Mouse (Mus musculus): Measurements from ENCODE around the gene Rrp15. TPM values are rescaled to one million over a fixed set of nuclear protein-coding genes. Genes with fewer than 3 reads are reported as not detected.

The Rrp15 gene
- polyA plus RNA-seq, 1 experiment from 2014 or later: 35.6 TPM

DNA sequence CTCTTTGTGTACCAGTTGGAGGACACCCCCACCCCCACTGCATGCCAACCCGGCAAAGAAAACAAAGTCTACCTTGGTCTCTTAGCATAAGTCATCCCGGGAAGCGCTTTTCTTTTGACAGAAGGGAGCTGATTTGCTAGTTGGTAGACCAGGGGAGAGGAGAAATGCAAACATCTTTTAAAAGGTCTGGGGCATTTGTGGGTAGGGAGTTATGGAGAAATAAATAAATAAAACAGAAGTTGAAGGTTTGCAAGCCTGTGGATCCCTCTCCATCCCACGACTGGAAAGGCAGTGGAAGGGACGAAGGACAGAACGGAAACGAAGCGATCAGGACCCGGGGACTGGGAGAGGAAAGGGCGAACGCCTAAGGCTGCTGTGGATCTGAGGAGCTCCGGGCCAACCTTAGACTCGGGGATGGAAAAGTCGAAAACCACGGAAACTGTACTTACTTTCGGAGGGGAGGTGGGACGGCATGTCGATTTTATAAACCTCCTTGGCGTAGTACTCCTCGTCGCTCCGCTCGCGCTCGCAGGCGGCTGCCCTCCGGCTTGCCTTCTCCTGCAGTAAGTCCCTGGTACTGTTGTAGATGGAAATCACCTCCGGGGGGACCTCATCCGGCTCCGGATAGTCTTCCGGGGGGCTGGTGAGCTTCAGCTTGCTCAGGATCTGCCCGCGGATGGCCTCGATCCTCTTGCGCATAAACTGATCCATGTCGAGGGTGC, 45.0 kb downstream of the Rrp15 start:
- H3K4me3 ChIP-seq (ENCODE audit: low read depth, low read length): peak overlapping the region; percentile 64
- DNase-seq (ENCODE audit: low spot score) (peak; percentile 46), ATAC-seq (0 out of 2 replicates have a peak, but pooled peaks have one; percentile 30)
- no peaks in the 10 kb centered on the region for H3K9me3 ChIP-seq (replicated peaks; ENCODE audit: control insufficient read depth, low read length)
- peak overlapping the region; percentile 61 for H3K9ac ChIP-seq (ENCODE audit: low read length)
- no peaks in the 10 kb centered on the region for H3K36me3 ChIP-seq (ENCODE audit: control insufficient read depth, insufficient read depth, low read length)
- WGBS: under 1% methylated on average over 36 of the region's 36 CpGs
- H3K27ac ChIP-seq (ENCODE audit: low read depth, low read length): no peak overlapping the region
- H3K4me1 ChIP-seq (ENCODE audit: control insufficient read depth, insufficient read depth, low read length): peaks cover 6% of the 10 kb centered on the region
- peak overlapping the region; percentile 96 for H3K4me2 ChIP-seq (ENCODE audit: low read length)
- no peaks in the 10 kb centered on the region for H3K27me3 ChIP-seq (replicated peaks; ENCODE audit: control insufficient read depth, insufficient read depth, low read length)

DNA sequence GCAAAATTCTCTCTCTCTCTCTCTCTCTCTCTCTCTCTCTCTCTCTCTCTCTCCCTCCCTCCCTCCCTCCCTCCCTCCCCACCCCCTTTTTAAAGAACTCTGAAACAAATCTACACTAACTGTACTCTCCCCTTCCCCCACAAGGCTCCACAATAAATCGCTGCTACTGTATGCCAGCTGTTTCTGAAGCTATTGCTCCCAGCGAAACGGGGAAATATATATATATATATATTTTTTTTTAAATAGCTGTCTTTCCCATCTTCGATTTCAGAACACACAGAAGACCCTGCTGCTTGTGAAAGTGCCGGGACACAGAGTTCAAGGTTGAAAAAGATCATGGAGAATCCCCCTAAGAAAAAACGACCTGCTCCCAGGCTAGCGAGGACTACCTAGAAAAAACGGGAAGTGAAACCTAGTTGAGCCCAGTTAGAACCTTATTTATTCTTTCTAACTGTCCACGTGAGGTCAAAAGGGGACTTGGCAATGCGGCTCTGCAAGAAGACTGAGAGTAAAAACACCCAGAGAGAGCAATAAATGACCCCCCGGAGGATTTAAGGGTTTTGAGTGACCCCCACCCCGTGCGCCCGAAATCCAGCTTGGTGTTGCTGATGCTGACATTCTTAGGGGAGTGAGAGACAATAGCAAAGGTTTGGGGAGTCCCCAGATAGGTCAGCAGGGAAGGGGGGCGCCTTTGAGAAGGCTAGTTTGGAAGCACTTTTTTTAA, 45.7 kb downstream of the Rrp15 start:
- ATAC-seq: no peak
- no peaks in the 10 kb centered on the region for H3K27me3 ChIP-seq (replicated peaks; ENCODE audit: control insufficient read depth, insufficient read depth, low read length)
- peak overlapping the region; percentile 96 for H3K4me2 ChIP-seq (ENCODE audit: low read length)
- H3K9me3 ChIP-seq (replicated peaks; ENCODE audit: control insufficient read depth, low read length): no peaks in the 10 kb centered on the region
- peak overlapping the region; percentile 61 for H3K9ac ChIP-seq (ENCODE audit: low read length)
- peak overlapping the region; percentile 64 for H3K4me3 ChIP-seq (ENCODE audit: low read depth, low read length)
- H3K36me3 ChIP-seq (ENCODE audit: control insufficient read depth, insufficient read depth, low read length): no peaks in the 10 kb centered on the region
- no peak overlapping the region for H3K27ac ChIP-seq (ENCODE audit: low read depth, low read length)
- peaks cover 6% of the 10 kb centered on the region for H3K4me1 ChIP-seq (ENCODE audit: control insufficient read depth, insufficient read depth, low read length)
- WGBS: 2% methylated on average over 15 of the region's 15 CpGs
- peak; percentile 27 for DNase-seq (ENCODE audit: low spot score)

DNA sequence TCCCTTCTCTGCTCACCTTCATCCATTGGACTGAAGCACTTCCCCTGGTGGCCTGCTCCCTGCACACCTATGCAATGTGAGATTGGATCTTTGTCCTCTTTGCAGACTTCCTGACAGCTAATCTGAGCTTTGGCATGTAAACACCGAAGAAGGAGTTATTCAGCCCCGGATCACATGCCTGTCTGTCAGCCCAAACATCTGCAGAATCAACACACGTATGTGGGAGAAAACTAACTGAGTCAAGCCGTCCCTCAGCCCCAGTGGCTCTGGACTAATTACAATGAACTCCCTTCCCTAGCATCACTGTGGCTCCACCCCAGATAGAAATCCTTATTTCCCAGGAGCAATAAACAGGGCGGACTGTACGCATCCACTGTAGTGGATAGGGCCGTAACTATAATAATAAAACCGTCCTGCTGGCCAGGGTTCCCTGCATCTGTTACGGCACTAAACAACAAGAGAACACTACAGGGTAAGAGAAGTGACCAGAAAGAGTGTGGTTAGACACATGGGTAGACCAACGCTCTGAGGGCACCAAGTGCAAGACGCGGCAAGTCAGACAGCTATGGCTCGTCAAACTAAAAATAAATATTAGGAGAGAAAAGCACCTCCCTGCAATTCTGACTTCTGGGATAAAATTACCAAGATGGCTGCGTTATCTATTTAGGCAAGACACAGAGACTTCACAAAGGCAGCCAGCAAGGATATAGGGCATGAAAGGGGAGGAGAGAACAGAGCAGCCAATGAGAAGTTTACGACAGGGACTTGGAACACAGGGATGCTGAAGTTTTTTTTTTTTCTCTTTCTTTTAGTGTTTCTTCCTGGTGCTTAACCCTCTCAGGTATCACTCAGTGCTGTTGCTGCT, 46.5 kb downstream of the Rrp15 start:
- ATAC-seq (no peak), DNase-seq (ENCODE audit: low spot score) (peak; percentile 53)
- H3K9ac ChIP-seq (ENCODE audit: low read length): no peak overlapping the region
- no peaks in the 10 kb centered on the region for H3K27me3 ChIP-seq (replicated peaks; ENCODE audit: control insufficient read depth, insufficient read depth, low read length)
- H3K9me3 ChIP-seq (replicated peaks; ENCODE audit: control insufficient read depth, low read length): no peaks in the 10 kb centered on the region
- 14% methylated on average over 15 of the region's 15 CpGs for WGBS
- H3K4me1 ChIP-seq (ENCODE audit: control insufficient read depth, insufficient read depth, low read length): peaks cover 6% of the 10 kb centered on the region
- no peak overlapping the region for H3K27ac ChIP-seq (ENCODE audit: low read depth, low read length)
- no peaks in the 10 kb centered on the region for H3K36me3 ChIP-seq (ENCODE audit: control insufficient read depth, insufficient read depth, low read length)
- H3K4me3 ChIP-seq (ENCODE audit: low read depth, low read length): peak overlapping the region; percentile 64
- H3K4me2 ChIP-seq (ENCODE audit: low read length): peak overlapping the region; percentile 96

DNA sequence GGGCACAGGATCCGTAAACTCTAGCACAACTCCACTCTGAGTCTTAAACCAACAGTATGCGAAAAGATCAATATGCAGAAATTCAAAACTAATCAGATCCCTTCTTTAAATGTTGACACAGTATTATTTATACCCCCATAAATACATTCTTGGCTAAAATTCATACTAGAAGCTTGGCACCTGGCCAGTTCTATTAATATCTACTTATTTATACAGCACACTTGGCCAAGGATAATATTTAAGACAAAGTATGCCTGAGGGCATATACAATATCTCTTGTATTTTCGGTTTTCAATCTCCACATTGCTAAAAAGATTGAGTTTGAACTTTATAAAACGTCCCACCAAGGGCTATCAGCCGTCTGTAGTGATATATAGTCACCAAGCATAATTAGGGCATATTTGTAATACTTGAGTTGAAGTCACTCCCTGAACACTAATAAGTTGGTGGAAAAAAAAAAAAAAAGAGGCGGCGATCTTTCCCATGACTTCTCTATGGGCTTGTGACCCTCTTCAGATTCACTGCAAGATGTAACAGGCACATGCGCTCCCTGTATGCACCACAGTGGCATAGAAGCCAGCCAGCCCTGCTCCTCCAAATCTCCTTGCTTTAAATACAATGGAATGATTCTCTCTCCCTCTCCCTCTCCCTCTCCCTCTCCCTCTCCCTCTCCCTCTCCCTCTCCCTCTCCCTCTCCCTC, 47.8 kb downstream of the Rrp15 start:
- Histone ChIP-seq H3K9ac (ENCODE audit: low read length) (no peak overlapping the region), H3K9me3 (replicated peaks; ENCODE audit: control insufficient read depth, low read length) (no peaks in the 10 kb centered on the region), H3K27me3 (replicated peaks; ENCODE audit: control insufficient read depth, insufficient read depth, low read length) (no peaks in the 10 kb centered on the region), H3K4me3 (ENCODE audit: low read depth, low read length) (no peak overlapping the region), H3K4me1 (ENCODE audit: control insufficient read depth, insufficient read depth, low read length) (peaks cover 6% of the 10 kb centered on the region), H3K36me3 (ENCODE audit: control insufficient read depth, insufficient read depth, low read length) (no peaks in the 10 kb centered on the region), H3K27ac (ENCODE audit: low read depth, low read length) (no peak overlapping the region), H3K4me2 (ENCODE audit: low read length) (no peak overlapping the region)
- WGBS: 69% methylated on average over 8 of the region's 8 CpGs
- DNase-seq (ENCODE audit: low spot score) (no peak), ATAC-seq (no peak)

DNA sequence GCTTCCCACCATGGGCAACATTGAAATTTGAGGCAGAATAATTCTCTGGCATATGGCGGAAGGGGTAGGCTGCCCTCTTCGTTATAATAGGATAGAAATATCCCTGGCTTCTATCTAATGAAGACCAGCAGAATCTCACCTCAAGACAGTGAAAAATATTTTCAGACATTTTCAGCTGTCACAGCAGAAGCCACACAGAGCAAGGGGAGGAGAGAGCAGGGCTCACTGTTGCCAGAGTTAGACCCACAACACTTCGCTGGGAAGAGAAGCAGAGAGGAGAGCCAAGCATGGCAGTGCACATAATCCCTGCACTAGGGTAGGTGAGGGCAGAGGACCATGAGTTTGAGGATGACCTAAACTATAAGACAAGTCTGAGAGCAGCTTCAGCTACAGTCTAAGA, 48.7 kb downstream of the Rrp15 start:
- no peak overlapping the region for H3K4me2 ChIP-seq (ENCODE audit: low read length)
- WGBS: 79% methylated on average over 3 of the region's 3 CpGs
- no peak overlapping the region for H3K9ac ChIP-seq (ENCODE audit: low read length)
- no peak overlapping the region for H3K4me3 ChIP-seq (ENCODE audit: low read depth, low read length)
- H3K36me3 ChIP-seq (ENCODE audit: control insufficient read depth, insufficient read depth, low read length): no peaks in the 10 kb centered on the region
- DNase-seq (ENCODE audit: low spot score) (no peak), ATAC-seq (no peak)
- no peak overlapping the region for H3K27ac ChIP-seq (ENCODE audit: low read depth, low read length)
- H3K27me3 ChIP-seq (replicated peaks; ENCODE audit: control insufficient read depth, insufficient read depth, low read length): no peaks in the 10 kb centered on the region
- H3K4me1 ChIP-seq (ENCODE audit: control insufficient read depth, insufficient read depth, low read length): peaks cover 6% of the 10 kb centered on the region
- H3K9me3 ChIP-seq (replicated peaks; ENCODE audit: control insufficient read depth, low read length): no peaks in the 10 kb centered on the region

DNA sequence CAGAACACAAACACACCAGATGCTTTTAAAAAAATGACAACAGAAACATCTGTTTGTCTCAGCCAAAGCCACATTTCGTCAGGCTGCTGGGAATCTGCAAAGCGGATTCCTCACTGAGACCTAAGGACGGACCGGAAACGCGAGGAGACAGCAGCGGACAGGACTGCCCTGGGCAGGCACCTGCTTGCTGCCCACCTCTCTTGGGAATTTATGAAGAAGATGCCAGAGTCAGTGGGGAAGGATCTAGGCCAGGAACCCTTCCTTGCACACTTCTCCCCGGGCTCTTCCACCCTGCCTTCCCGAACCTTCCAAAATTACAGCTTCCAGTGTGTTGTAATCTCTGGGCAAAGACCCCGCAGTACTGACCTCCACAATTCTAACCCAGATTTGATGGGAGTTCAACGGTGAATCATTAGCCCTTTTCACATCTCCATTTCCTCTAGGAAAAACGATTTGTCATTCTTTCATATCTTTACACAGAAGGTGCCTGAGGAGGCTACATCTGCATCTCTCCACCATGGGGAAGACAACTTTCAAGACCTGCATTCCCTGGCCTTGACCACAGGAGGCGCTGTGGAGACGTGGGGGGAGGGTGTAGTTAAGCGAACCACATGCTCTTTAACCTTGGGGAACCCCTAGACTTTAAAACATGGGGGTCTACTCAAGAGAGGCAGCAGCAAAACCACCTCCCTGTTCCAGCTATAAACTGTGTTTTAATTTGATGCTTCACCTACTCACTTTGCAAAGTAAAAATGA, 50.4 kb downstream of the Rrp15 start:
- no peaks in the 10 kb centered on the region for H3K27me3 ChIP-seq (replicated peaks; ENCODE audit: control insufficient read depth, insufficient read depth, low read length)
- ATAC-seq (no peak), DNase-seq (ENCODE audit: low spot score) (no peak)
- H3K4me1 ChIP-seq (ENCODE audit: control insufficient read depth, insufficient read depth, low read length): peaks cover 2% of the 10 kb centered on the region
- H3K4me2 ChIP-seq (ENCODE audit: low read length): no peak overlapping the region
- no peak overlapping the region for H3K9ac ChIP-seq (ENCODE audit: low read length)
- 83% methylated on average over 15 of the region's 15 CpGs for WGBS
- no peaks in the 10 kb centered on the region for H3K36me3 ChIP-seq (ENCODE audit: control insufficient read depth, insufficient read depth, low read length)
- H3K27ac ChIP-seq (ENCODE audit: low read depth, low read length): no peak overlapping the region
- no peaks in the 10 kb centered on the region for H3K9me3 ChIP-seq (replicated peaks; ENCODE audit: control insufficient read depth, low read length)
- H3K4me3 ChIP-seq (ENCODE audit: low read depth, low read length): no peak overlapping the region

DNA sequence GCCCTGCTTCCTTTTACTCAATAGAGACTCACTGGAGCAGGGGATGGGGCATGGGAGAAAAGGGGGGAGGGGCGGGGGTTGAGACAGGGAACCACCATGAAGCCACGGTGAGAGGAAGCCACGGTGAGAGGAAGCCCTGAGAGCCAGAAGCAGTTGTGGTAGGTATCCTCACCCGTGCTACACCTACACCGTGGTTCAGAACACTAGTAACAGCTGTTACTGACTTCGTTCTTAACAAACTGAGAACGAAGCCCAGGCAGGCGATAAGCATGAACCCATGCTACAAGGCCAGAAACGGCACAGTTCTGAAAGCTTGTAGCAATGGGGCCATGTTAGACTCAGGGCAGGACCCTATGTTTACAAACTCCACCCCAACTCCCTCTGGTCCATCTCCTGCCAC, 52.9 kb downstream of the Rrp15 start:
- no peak overlapping the region for H3K4me3 ChIP-seq (ENCODE audit: low read depth, low read length)
- ATAC-seq: no peak

DNA sequence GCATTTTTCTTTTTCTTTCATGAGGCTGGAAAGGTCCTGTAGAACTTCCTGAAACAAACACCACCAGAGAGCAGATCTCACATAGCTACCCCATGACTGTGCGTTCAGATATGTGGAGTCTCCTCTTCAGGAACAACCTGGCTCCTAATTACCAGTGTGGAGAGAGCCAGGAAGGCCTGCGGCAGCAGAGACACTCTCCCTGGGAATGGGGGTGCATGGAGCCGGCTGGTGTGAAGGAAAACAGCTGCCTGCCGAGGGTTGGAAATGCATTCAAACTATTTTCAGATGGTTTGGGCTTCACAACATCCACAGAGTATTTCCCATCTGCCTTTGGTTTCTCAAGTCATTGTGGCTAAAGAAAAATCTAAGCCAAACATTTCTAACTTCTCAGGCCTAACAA, 53.8 kb downstream of the Rrp15 start:
- no peak for DNase-seq (ENCODE audit: low spot score)
- Histone ChIP-seq H3K9ac (ENCODE audit: low read length) (no peak overlapping the region), H3K27ac (ENCODE audit: low read depth, low read length) (no peak overlapping the region), H3K4me1 (ENCODE audit: control insufficient read depth, insufficient read depth, low read length) (no peaks in the 10 kb centered on the region), H3K36me3 (ENCODE audit: control insufficient read depth, insufficient read depth, low read length) (no peaks in the 10 kb centered on the region), H3K9me3 (replicated peaks; ENCODE audit: control insufficient read depth, low read length) (no peaks in the 10 kb centered on the region), H3K27me3 (replicated peaks; ENCODE audit: control insufficient read depth, insufficient read depth, low read length) (no peaks in the 10 kb centered on the region), H3K4me2 (ENCODE audit: low read length) (no peak overlapping the region), H3K4me3 (ENCODE audit: low read depth, low read length) (no peak overlapping the region)
- WGBS: 82% methylated on average over 4 of the region's 4 CpGs
- no peak for ATAC-seq

More for the DNA sequence above, 52.9 kb downstream of the Rrp15 start:
- Histone ChIP-seq H3K36me3 (ENCODE audit: control insufficient read depth, insufficient read depth, low read length) (no peaks in the 10 kb centered on the region), H3K27me3 (replicated peaks; ENCODE audit: control insufficient read depth, insufficient read depth, low read length) (no peaks in the 10 kb centered on the region), H3K27ac (ENCODE audit: low read depth, low read length) (no peak overlapping the region), H3K9me3 (replicated peaks; ENCODE audit: control insufficient read depth, low read length) (no peaks in the 10 kb centered on the region), H3K9ac (ENCODE audit: low read length) (no peak overlapping the region), H3K4me2 (ENCODE audit: low read length) (no peak overlapping the region), H3K4me1 (ENCODE audit: control insufficient read depth, insufficient read depth, low read length) (no peaks in the 10 kb centered on the region)
- WGBS: 86% methylated on average over 9 of the region's 9 CpGs
- DNase-seq (ENCODE audit: low spot score): no peak
